Mouse (Mus musculus) hindbrain, embryonic 13.5 days (tissue): Measurements from ENCODE around the gene Gpr137. TPM values are rescaled to one million over a fixed set of nuclear protein-coding genes. Genes with fewer than 3 reads are reported as not detected.

Source experiments
- ATAC-seq: fragments of 200-750 bp; cut with Nextera tagmentation; 2 replicates; pipeline ENCODE4 v1.8.0; 2017; ENCODE audit warnings: moderate TSS enrichment; ENCODE audit not compliant: low FRiP score
- H3K27ac ChIP-seq: fragments of 300-500 bp; sonication (generic); 2 replicates; pipeline ENCODE4 v1.5.1; 2015; ENCODE audit warnings: inconsistent platforms, mild to moderate bottlenecking, moderate library complexity
- H3K27me3 ChIP-seq: fragments of 300-500 bp; sonication (generic); 2 replicates; pipeline ENCODE4 v1.6.1; 2015; ENCODE audit warnings: mild to moderate bottlenecking, inconsistent platforms
- H3K36me3 ChIP-seq: fragments of 300-500 bp; sonication (generic); 2 replicates; pipeline ENCODE4 v1.6.1; 2015; ENCODE audit warnings: mild to moderate bottlenecking, inconsistent platforms
- H3K4me1 ChIP-seq: fragments of 300-500 bp; sonication (generic); replicated peaks from 2 replicates; pipeline ENCODE4 v1.6.1; 2015; ENCODE audit warnings: inconsistent platforms
- H3K4me2 ChIP-seq: fragments of 300-500 bp; sonication (generic); 2 replicates; pipeline ENCODE4 v1.6.1; 2015; ENCODE audit warnings: inconsistent platforms, mild to moderate bottlenecking, moderate library complexity
- H3K4me3 ChIP-seq: fragments of 300-500 bp; sonication (generic); 2 replicates; pipeline ENCODE4 v1.5.1; 2015; ENCODE audit warnings: mild to moderate bottlenecking, inconsistent platforms
- H3K9ac ChIP-seq: fragments of 300-500 bp; sonication (generic); 2 replicates; pipeline ENCODE4 v1.6.1; 2015; ENCODE audit warnings: mild to moderate bottlenecking, inconsistent platforms
- H3K9me3 ChIP-seq: fragments of 300-500 bp; sonication (generic); 2 replicates; pipeline ENCODE4 v1.6.1; 2016; ENCODE audit warnings: inconsistent platforms
- WGBS: fragments of 180-500 bp; shearing (Covaris S2); methylation state at CpG from one replicate; pipeline ENCODE4 v1.1.7; 2015; 5-methylcytosine and 5-hydroxymethylcytosine counted together
- polyA plus RNA-seq: library from polyadenylated mRNA; unstranded; fragments of >200 nt; fragmentation: Nextera tagmentation; extraction: Ambion mirVana; gene quantifications from 2 replicates; pipeline ENCODE4 v1.2.1, GENCODE M21; 2015

Gene Gpr137
- polyA plus RNA-seq, 1 experiment from 2014 or later = 54.7 TPM

- peaks cover 62% of the 10 kb centered on the region for H3K27me3 ChIP-seq
- 24% methylated on average over 3 of the region's 3 CpGs for whole genome bisulfite sequencing
- H3K4me2 ChIP-seq = no peak overlapping the region
- no peak overlapping the region for H3K27ac ChIP-seq
- H3K9ac ChIP-seq = no peak overlapping the region
- H3K4me1 ChIP-seq = peaks cover 51% of the 10 kb centered on the region
- H3K4me3 ChIP-seq = no peak overlapping the region
- H3K9me3 ChIP-seq = no peaks in the 10 kb centered on the region
- ATAC-seq = no peak
- peaks cover 9% of the 10 kb centered on the region; the same call in 1 of the 2 replicates for H3K36me3 ChIP-seq
These were observed 6.0 kb downstream of the Gpr137 start for GRCm38 (mm10) chr19:6936299-6936698.

- WGBS = 11% methylated on average over 23 of the region's 23 CpGs
- H3K36me3 ChIP-seq = peaks cover 9% of the 10 kb centered on the region; the same call in 1 of the 2 replicates
- peaks cover 78% of the 10 kb centered on the region for H3K27me3 ChIP-seq
- H3K9me3 ChIP-seq = no peaks in the 10 kb centered on the region
- peaks cover 34% of the 10 kb centered on the region for H3K4me1 ChIP-seq
- ATAC-seq = peak; percentile 41
- H3K4me2 ChIP-seq = peak within 1 kb of the TSS; percentile 70
- H3K9ac ChIP-seq = peak within 1 kb of the TSS; percentile 72
- H3K4me3 ChIP-seq = peak within 1 kb of the TSS; percentile 45
- no peak within 1 kb of the TSS for H3K27ac ChIP-seq
These were observed 7.9 kb downstream of the Gpr137 start, which contains the start of gene Kcnk4 for GRCm38 (mm10) chr19:6934195-6934977. Gene Kcnk4 (minus strand): TSS chr19:6934515.

- H3K4me2 ChIP-seq = peak overlapping the region; percentile 70
- peaks cover 26% of the 10 kb centered on the region for H3K4me1 ChIP-seq
- peak; percentile 78 for ATAC-seq
- peak overlapping the region; percentile 72 for H3K9ac ChIP-seq
- no peaks in the 10 kb centered on the region for H3K9me3 ChIP-seq
- H3K4me3 ChIP-seq = peak overlapping the region; percentile 45
- H3K27me3 ChIP-seq = peaks cover 86% of the 10 kb centered on the region
- WGBS = 3% methylated on average over 58 of the region's 58 CpGs
- no peak overlapping the region for H3K27ac ChIP-seq
- peaks cover 9% of the 10 kb centered on the region; the same call in 1 of the 2 replicates for H3K36me3 ChIP-seq
These were observed 8.7 kb downstream of the Gpr137 start for GRCm38 (mm10) chr19:6933436-6934194.

GRCm38 (mm10) chr19:6933102-6933435, 9.2 kb downstream of the Gpr137 start:
- Histone ChIP-seq H3K9ac (peak overlapping the region; percentile 72), H3K4me1 (peaks cover 23% of the 10 kb centered on the region), H3K36me3 (peaks cover 4% of the 10 kb centered on the region; the same call in 1 of the 2 replicates), H3K4me3 (peak overlapping the region; percentile 45), H3K4me2 (peak overlapping the region; percentile 70), H3K27ac (no peak overlapping the region), H3K27me3 (peaks cover 89% of the 10 kb centered on the region), H3K9me3 (no peaks in the 10 kb centered on the region)
- 17% methylated on average over 4 of the region's 4 CpGs for WGBS
- no peak for ATAC-seq

- no peak for ATAC-seq
- H3K27ac ChIP-seq = no peak overlapping the region
- peaks cover 23% of the 10 kb centered on the region for H3K4me1 ChIP-seq
- H3K36me3 ChIP-seq = no peaks in the 10 kb centered on the region
- no peak overlapping the region for H3K4me2 ChIP-seq
- WGBS = 35% methylated on average over 1 of the region's 1 CpGs
- no peak overlapping the region for H3K9ac ChIP-seq
- H3K27me3 ChIP-seq = peaks cover 95% of the 10 kb centered on the region
- no peaks in the 10 kb centered on the region for H3K9me3 ChIP-seq
- no peak overlapping the region for H3K4me3 ChIP-seq
These were observed 10.3 kb downstream of the Gpr137 start for GRCm38 (mm10) chr19:6932018-6932417.

- no peak for ATAC-seq
These were observed 11.3 kb downstream of the Gpr137 start for GRCm38 (mm10) chr19:6931002-6931401.

GRCm38 (mm10) chr19:6928080-6928479, 14.2 kb downstream of the Gpr137 start:
- Histone ChIP-seq H3K4me1 (peaks cover 29% of the 10 kb centered on the region), H3K27me3 (peaks cover 97% of the 10 kb centered on the region), H3K27ac (no peak overlapping the region), H3K36me3 (no peaks in the 10 kb centered on the region), H3K9me3 (no peaks in the 10 kb centered on the region), H3K4me3 (no peak overlapping the region), H3K9ac (no peak overlapping the region), H3K4me2 (no peak overlapping the region)
- ATAC-seq = no peak
- WGBS = 6% methylated on average over 9 of the region's 9 CpGs

More at GRCm38 (mm10) chr19:6931002-6931401, 11.3 kb downstream of the Gpr137 start:
- no peak overlapping the region for H3K9ac ChIP-seq
- no peak overlapping the region for H3K27ac ChIP-seq
- no peak overlapping the region for H3K4me2 ChIP-seq
- 0% methylated on average over 2 of the region's 2 CpGs for WGBS
- no peaks in the 10 kb centered on the region for H3K9me3 ChIP-seq
- peaks cover 31% of the 10 kb centered on the region for H3K4me1 ChIP-seq
- no peaks in the 10 kb centered on the region for H3K36me3 ChIP-seq
- no peak overlapping the region for H3K4me3 ChIP-seq
- H3K27me3 ChIP-seq = peaks cover 97% of the 10 kb centered on the region

GRCm38 (mm10) chr19:6926559-6927255, 15.6 kb downstream of the Gpr137 start:
- WGBS = 11% methylated on average over 26 of the region's 26 CpGs
- Histone ChIP-seq H3K36me3 (no peaks in the 10 kb centered on the region), H3K4me1 (peaks cover 39% of the 10 kb centered on the region), H3K4me3 (peak overlapping the region; percentile 23), H3K27me3 (peaks cover 90% of the 10 kb centered on the region), H3K9ac (0 out of 2 replicates have a peak overlapping the region, but pooled peaks have one; percentile 9), H3K4me2 (peak overlapping the region; percentile 36), H3K9me3 (no peaks in the 10 kb centered on the region), H3K27ac (no peak overlapping the region)
- no peak for ATAC-seq

- Histone ChIP-seq H3K9me3 (no peaks in the 10 kb centered on the region), H3K9ac (no peak overlapping the region), H3K4me3 (peak overlapping the region; percentile 14; the same call in 1 of the 2 replicates), H3K4me2 (peak overlapping the region; percentile 27; the same call in 1 of the 2 replicates), H3K4me1 (peaks cover 42% of the 10 kb centered on the region), H3K27ac (no peak overlapping the region), H3K36me3 (no peaks in the 10 kb centered on the region), H3K27me3 (peaks cover 80% of the 10 kb centered on the region)
- ATAC-seq = no peak
- 4% methylated on average over 38 of the region's 40 CpGs for WGBS
These were observed 16.5 kb downstream of the Gpr137 start for GRCm38 (mm10) chr19:6925611-6926329.

- 5% methylated on average over 9 of the region's 9 CpGs for WGBS
- no peak within 1 kb of the TSS for H3K27ac ChIP-seq
- no peak for ATAC-seq
- no peaks in the 10 kb centered on the region for H3K36me3 ChIP-seq
- H3K27me3 ChIP-seq = peaks cover 75% of the 10 kb centered on the region
- H3K4me1 ChIP-seq = peaks cover 47% of the 10 kb centered on the region
- peak within 1 kb of the TSS; percentile 27 for H3K4me2 ChIP-seq
- no peak within 1 kb of the TSS for H3K9ac ChIP-seq
- peak within 1 kb of the TSS; percentile 14; the same call in 1 of the 2 replicates for H3K4me3 ChIP-seq
- H3K9me3 ChIP-seq = no peaks in the 10 kb centered on the region
These were observed 17.0 kb downstream of the Gpr137 start, which contains the start of gene Catsperz for GRCm38 (mm10) chr19:6925307-6925573. Gene Catsperz (minus strand): TSS chr19:6925380.

GRCm38 (mm10) chr19:6924461-6925306, 17.6 kb downstream of the Gpr137 start:
- no peak for ATAC-seq
- Histone ChIP-seq H3K9me3 (no peaks in the 10 kb centered on the region), H3K4me1 (peaks cover 53% of the 10 kb centered on the region), H3K9ac (no peak overlapping the region), H3K4me2 (peak overlapping the region; percentile 27), H3K4me3 (peak overlapping the region; percentile 14; the same call in 1 of the 2 replicates), H3K36me3 (no peaks in the 10 kb centered on the region), H3K27ac (no peak overlapping the region), H3K27me3 (peaks cover 71% of the 10 kb centered on the region)
- WGBS = 4% methylated on average over 39 of the region's 39 CpGs
